Mouse (Mus musculus) myocyte (in vitro differentiated cells): ENCODE measurements around the gene Rdx. TPM values are rescaled to one million over a fixed set of nuclear protein-coding genes. Genes with fewer than 3 reads are reported as not detected.

Experiments used
- H3K27me3 ChIP-seq: one replicate; pipeline ENCODE4 v1.6.1; 2011; ENCODE audit not compliant: control insufficient read depth, insufficient read depth, insufficient read length
- H3K36me3 ChIP-seq: one replicate; pipeline ENCODE4 v1.6.1; 2011; ENCODE audit not compliant: control insufficient read depth, insufficient read depth
- H3K4me2 ChIP-seq: one replicate; pipeline ENCODE4 v1.6.1; 2011; ENCODE audit warnings: low read depth, control low read depth
- H3K4me3 ChIP-seq: one replicate; pipeline ENCODE4 v1.5.1; 2011; ENCODE audit warnings: mild to moderate bottlenecking, control low read depth, moderate library complexity
- H3K79me2 ChIP-seq: one replicate; pipeline ENCODE4 v1.6.1; 2011; ENCODE audit not compliant: control insufficient read depth, insufficient read depth
- H3ac ChIP-seq: one replicate; pipeline ENCODE4 v1.6.1; 2011; ENCODE audit not compliant: control insufficient read depth, insufficient read length
- CEBPB ChIP-seq: IDR thresholded peaks from 2 replicates; pipeline ENCODE4 v1.6.1; 2011; ENCODE audit warnings: mild to moderate bottlenecking, moderate library complexity; ENCODE audit not compliant: poor library complexity, insufficient read depth, severe bottlenecking
- E2F4 ChIP-seq: IDR thresholded peaks from one replicate; pipeline ENCODE4 v1.6.1; 2011; ENCODE audit warnings: mild to moderate bottlenecking, control low read depth, moderate library complexity; ENCODE audit not compliant: insufficient read depth
- MYOG ChIP-seq, 3 experiments: IDR thresholded peaks; one replicate each; pipeline ENCODE4 v1.6.1; 2011; ENCODE audit warnings: control low read depth in 2 of 3, low read depth in 2 of 3, mild to moderate bottlenecking in 2 of 3; ENCODE audit not compliant: insufficient read length in 2 of 3, control insufficient read depth in 1 of 3, insufficient read depth in 1 of 3
- POLR2AphosphoS2 ChIP-seq: IDR thresholded peaks from one replicate; pipeline ENCODE4 v1.6.1; 2011; ENCODE audit warnings: low read depth, control low read depth; ENCODE audit not compliant: insufficient read length
- SRF ChIP-seq: IDR thresholded peaks from one replicate; pipeline ENCODE4 v1.6.1; 2011; ENCODE audit warnings: low read depth; ENCODE audit not compliant: control insufficient read depth, insufficient read length
- TCF3 ChIP-seq: IDR thresholded peaks from one replicate; pipeline ENCODE4 v1.6.1; 2011; ENCODE audit warnings: low read depth, control low read depth; ENCODE audit not compliant: insufficient read length
- USF1 ChIP-seq: IDR thresholded peaks from one replicate; pipeline ENCODE4 v1.6.1; 2011; ENCODE audit warnings: low read depth, mild to moderate bottlenecking, control low read depth, moderate library complexity
- polyA plus RNA-seq: library from polyadenylated mRNA; unstranded; fragments of >200 nt; fragmentation: generic; extraction: Trizol; gene quantifications from one replicate; pipeline ENCODE4 v1.2.1, GENCODE M21; 2012; ENCODE audit warnings: missing spikeins

Rdx gene
- polyA plus RNA-seq, 1 experiment = 28.7 TPM

DNA sequence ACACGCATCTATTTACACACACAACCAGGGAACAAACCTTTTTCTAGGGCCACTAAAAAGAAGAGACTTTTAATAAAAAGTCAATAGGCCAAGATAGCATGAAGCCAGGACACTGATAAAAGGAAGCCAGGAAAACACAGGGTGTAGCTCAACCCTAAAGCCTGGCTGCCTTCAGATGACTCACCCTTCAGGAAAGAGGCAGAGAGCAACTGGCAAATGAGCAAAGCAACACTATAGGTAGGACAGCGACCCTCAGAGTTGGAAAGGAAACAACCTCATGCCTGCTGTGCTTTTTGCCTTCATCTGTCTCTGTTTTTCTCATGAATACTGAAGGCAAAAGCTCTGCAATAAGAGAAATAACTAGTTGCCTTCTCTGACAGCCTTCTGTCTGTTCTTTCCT lies 85.8 kb downstream of the Rdx start:
- H3K27me3 ChIP-seq = no peaks in the 10 kb centered on the region
- TF ChIP-seq USF1 (no peak), E2F4 (no peak), TCF3 (no peak), POLR2AphosphoS2 (no peak), CEBPB (no peak), MYOG (IDR thresholded peaks at IDR 0.05; ENCODE audit: control insufficient read depth in 1 of 3, insufficient read depth in 1 of 3, insufficient read length in 2 of 3, low read depth in 2 of 3) (no peak), SRF (no peak)
- H3K79me2 ChIP-seq = peaks cover 13% of the 10 kb centered on the region
- no peak overlapping the region for H3K4me3 ChIP-seq
- H3K36me3 ChIP-seq = no peaks in the 10 kb centered on the region
- no peak overlapping the region for H3K4me2 ChIP-seq
- no peak overlapping the region for H3ac ChIP-seq

Other genes with a start within 250 kb of the Rdx start
- gene Fdx1, start 83.6 kb upstream of the Rdx start, polyA plus RNA-seq = 16.0 TPM
- 1.2 TPM for gene Zc3h12c, start 121.4 kb downstream of the Rdx start, polyA plus RNA-seq